21 mouse cellular contexts compared by ENCODE assay signal in genomic region chr2:74733765-74734164, GRCm38 (mm10). TPM values are rescaled to one million over a fixed set of nuclear protein-coding genes. Genes with fewer than 3 reads are reported as not detected.
DNase-seq lines count a peak whose midpoint lies in the region; ATAC-seq and TF ChIP-seq lines count a peak whose summit lies in the region.
"Had no signal": no experiment of that assay in that cellular context is flagged by ENCODE, and none has a peak within 500 bp of the region (broad histone marks: within the 10 kb centered on the region; RNA-seq: fewer than 3 reads in every experiment).

No protein-coding gene starts in this region.

- ATAC-seq in kidney, postnatal 0 days (replicated peaks; ENCODE audit: low FRiP score, low read depth), result no peak
- ATAC-seq in embryonic facial prominence, embryonic 11.5 days (replicated peaks; ENCODE audit: insufficient number of reproducible peaks, low FRiP score, low TSS enrichment, low read depth), result no peak
- ATAC-seq in hindbrain, postnatal 0 days, result no peak
- ATAC-seq in neural tube, embryonic 13.5 days (ENCODE audit: low read depth), result no peak
- ATAC-seq: liver, embryonic 12.5 days had no signal

- peaks cover 44% of the 10 kb centered on the region for H3K4me1 ChIP-seq in kidney, postnatal 0 days (replicated peaks; ENCODE audit: insufficient read depth, low read length)
- H3K4me1 ChIP-seq in embryonic facial prominence, embryonic 11.5 days (ENCODE audit: control insufficient read depth, insufficient read depth, low read length), result no peaks in the 10 kb centered on the region
- no peaks in the 10 kb centered on the region for H3K4me1 ChIP-seq in hindbrain, postnatal 0 days (ENCODE audit: insufficient read depth, low read length)
- H3K4me1 ChIP-seq in neural tube, embryonic 13.5 days (replicated peaks), result peaks cover 98% of the 10 kb centered on the region
- H3K4me1 ChIP-seq: liver, embryonic 12.5 days had no signal

- DNase-seq in kidney, postnatal 0 days (ENCODE audit: low spot score), result no peak
- no peak for DNase-seq in kidney, adult 8-10 months
- DNase-seq in embryonic facial prominence, embryonic 11.5 days (ENCODE audit: low spot score), result peak; percentile 23
- peak; percentile 19 for DNase-seq in hindbrain, postnatal 0 days (ENCODE audit: low spot score)
- DNase-seq in adrenal gland, adult 2 months, result no peak
- DNase-seq in testis, postnatal 14 days (ENCODE audit: low spot score), result no peak
- DNase-seq in right cerebral cortex, postnatal 4 days, result no peak
- DNase-seq: adrenal gland, postnatal 25 days; cerebellum, postnatal 14 days; gastrocnemius, postnatal 25 days had no signal

- no peak for TF ChIP-seq CTCF in kidney, postnatal 0 days (IDR thresholded peaks at IDR 0.05; ENCODE audit: low read depth)
- no peak for TF ChIP-seq CTCF in hindbrain, postnatal 0 days (IDR thresholded peaks at IDR 0.05; ENCODE audit: low read depth)

- peak overlapping the region; percentile 33; the same call in 1 of the 2 replicates for H3K4me3 ChIP-seq in kidney, postnatal 0 days (replicated peaks; ENCODE audit: low read depth, low read length)
- H3K4me3 ChIP-seq in embryonic facial prominence, embryonic 11.5 days (ENCODE audit: low read depth, low read length), result no peak overlapping the region
- H3K4me3 ChIP-seq in hindbrain, postnatal 0 days (ENCODE audit: low read length), result peak overlapping the region; percentile 34
- peak overlapping the region; percentile 38 for H3K4me3 ChIP-seq in neural tube, embryonic 13.5 days
- H3K4me3 ChIP-seq: heart, embryonic 13.5 days; left cerebral cortex, adult 2 months; liver, embryonic 12.5 days; megakaryocyte, embryonic 14.5 days; myocyte had no signal

- H3K27me3 ChIP-seq in kidney, postnatal 0 days (ENCODE audit: insufficient read depth, low read length), result no peaks in the 10 kb centered on the region
- H3K27me3 ChIP-seq in embryonic facial prominence, embryonic 11.5 days (ENCODE audit: control insufficient read depth, insufficient read depth, low read length), result peaks cover 93% of the 10 kb centered on the region
- peaks cover 59% of the 10 kb centered on the region for H3K27me3 ChIP-seq in hindbrain, postnatal 0 days (ENCODE audit: insufficient read depth, low read length)
- no peaks in the 10 kb centered on the region for H3K27me3 ChIP-seq in neural tube, embryonic 13.5 days

- 31% methylated on average over 6 of the region's 6 CpGs for WGBS in kidney, postnatal 0 days
- WGBS in embryonic facial prominence, embryonic 11.5 days, result under 1% methylated on average over 6 of the region's 6 CpGs
- 2% methylated on average over 6 of the region's 6 CpGs for WGBS in hindbrain, postnatal 0 days
- WGBS in neural tube, embryonic 13.5 days, result 3% methylated on average over 6 of the region's 6 CpGs

- H3K4me2 ChIP-seq in kidney, postnatal 0 days (ENCODE audit: low read length), result peak overlapping the region; percentile 68
- no peak overlapping the region for H3K4me2 ChIP-seq in embryonic facial prominence, embryonic 11.5 days (ENCODE audit: low read depth, low read length)
- H3K4me2 ChIP-seq in hindbrain, postnatal 0 days (ENCODE audit: low read depth, low read length), result peak overlapping the region; percentile 49
- H3K4me2 ChIP-seq in neural tube, embryonic 13.5 days, result peak overlapping the region; percentile 68
- H3K4me2 ChIP-seq: heart, embryonic 13.5 days; liver, embryonic 12.5 days had no signal

- no peaks in the 10 kb centered on the region for H3K36me3 ChIP-seq in kidney, postnatal 0 days (ENCODE audit: insufficient read depth, low read length)
- H3K36me3 ChIP-seq in embryonic facial prominence, embryonic 11.5 days (replicated peaks; ENCODE audit: control insufficient read depth, insufficient read depth, low read depth, low read length), result no peaks in the 10 kb centered on the region
- H3K36me3 ChIP-seq in hindbrain, postnatal 0 days (ENCODE audit: insufficient read depth, low read length), result no peaks in the 10 kb centered on the region
- peaks cover 29% of the 10 kb centered on the region for H3K36me3 ChIP-seq in neural tube, embryonic 13.5 days
- H3K36me3 ChIP-seq: heart, embryonic 13.5 days; liver, embryonic 12.5 days had no signal

- H3K9ac ChIP-seq in kidney, postnatal 0 days (ENCODE audit: low read depth, low read length), result peak overlapping the region; percentile 58; the same call in 1 of the 2 replicates
- H3K9ac ChIP-seq in embryonic facial prominence, embryonic 11.5 days (replicated peaks; ENCODE audit: low read length), result no peak overlapping the region
- peak overlapping the region; percentile 49; the same call in 1 of the 2 replicates for H3K9ac ChIP-seq in hindbrain, postnatal 0 days (replicated peaks; ENCODE audit: low read length)
- peak overlapping the region; percentile 86 for H3K9ac ChIP-seq in neural tube, embryonic 13.5 days
- H3K9ac ChIP-seq: heart, embryonic 13.5 days; liver, embryonic 12.5 days had no signal

- H3K27ac ChIP-seq in kidney, postnatal 0 days, result 0 out of 2 replicates have a peak overlapping the region, but pooled peaks have one; percentile 37
- H3K27ac ChIP-seq in embryonic facial prominence, embryonic 11.5 days (replicated peaks; ENCODE audit: low read depth, low read length), result no peak overlapping the region
- peak overlapping the region; percentile 84 for H3K27ac ChIP-seq in hindbrain, postnatal 0 days
- H3K27ac ChIP-seq in neural tube, embryonic 13.5 days (replicated peaks), result peak overlapping the region; percentile 99
- H3K27ac ChIP-seq: heart, embryonic 13.5 days; left cerebral cortex, adult 2 months; liver, embryonic 12.5 days had no signal

- no peaks in the 10 kb centered on the region for H3K9me3 ChIP-seq in kidney, postnatal 0 days (replicated peaks; ENCODE audit: low read length)
- H3K9me3 ChIP-seq in embryonic facial prominence, embryonic 11.5 days (replicated peaks; ENCODE audit: control insufficient read depth, low read length), result no peaks in the 10 kb centered on the region
- no peaks in the 10 kb centered on the region for H3K9me3 ChIP-seq in hindbrain, postnatal 0 days (ENCODE audit: low read length)
- no peaks in the 10 kb centered on the region for H3K9me3 ChIP-seq in neural tube, embryonic 13.5 days
- H3K9me3 ChIP-seq: heart, embryonic 13.5 days; liver, embryonic 12.5 days had no signal

RNA-seq across cellular contexts. Expression of gene Gm28230, which starts 7.2 kb away (rescaled TPM):
- polyA plus RNA-seq in kidney, postnatal 0 days (2015; fragmentation: Nextera tagmentation; extraction: Ambion mirVana), result 1.1 and 1.3 TPM in 2 replicates
- not detected in 2 replicates for polyA plus RNA-seq in embryonic facial prominence, embryonic 11.5 days (2014; fragmentation: Nextera tagmentation; extraction: Ambion mirVana)
- total RNA-seq in hindbrain, postnatal 0 days (2014; rRNA removed), result 1.3 and 3.5 TPM in 2 replicates
- polyA plus RNA-seq in hindbrain, postnatal 0 days (2015; fragmentation: Nextera tagmentation; extraction: Ambion mirVana), result 0.37 and 0.70 TPM in 2 replicates
- polyA plus RNA-seq in neural tube, embryonic 13.5 days (2015; fragmentation: Nextera tagmentation; extraction: Ambion mirVana), result 2.2 and 2.4 TPM in 2 replicates
- total RNA-seq in adrenal gland, adult 2 months (2021), result 1 to 10 TPM; 1.3 to 2.5 TPM
- polyA plus RNA-seq in adrenal gland, adult 2 months (2012; rRNA removed), result 1.3 and 2.7 TPM in 2 replicates
- total RNA-seq: hematopoietic stem cell, adult 5-6 weeks; left cerebral cortex, adult 2 months; MEL had no signal
- polyA plus RNA-seq: liver, embryonic 12.5 days; lung, embryonic 16.5 days; myocyte; spleen, adult 2 months had no signal

RNA-seq across cellular contexts. Expression of gene Hoxd4, which starts 22.0 kb away (rescaled TPM):
- 3.3 and 4.4 TPM in 2 replicates for polyA plus RNA-seq in kidney, postnatal 0 days (2015; fragmentation: Nextera tagmentation; extraction: Ambion mirVana)
- 0.18 TPM in 1 of 2 replicates, not detected in the other for polyA plus RNA-seq in embryonic facial prominence, embryonic 11.5 days (2014; fragmentation: Nextera tagmentation; extraction: Ambion mirVana)
- total RNA-seq in hindbrain, postnatal 0 days (2014; rRNA removed), result 13.9 and 18.1 TPM in 2 replicates
- 1.6 and 1.9 TPM in 2 replicates for polyA plus RNA-seq in hindbrain, postnatal 0 days (2015; fragmentation: Nextera tagmentation; extraction: Ambion mirVana)
- 6.9 and 7.2 TPM in 2 replicates for polyA plus RNA-seq in neural tube, embryonic 13.5 days (2015; fragmentation: Nextera tagmentation; extraction: Ambion mirVana)
- 10 to 100 TPM; 16.7 to 19.3 TPM for total RNA-seq in adrenal gland, adult 2 months (2021)
- 72.3 and 92.5 TPM in 2 replicates for polyA plus RNA-seq in adrenal gland, adult 2 months (2012; rRNA removed)
- total RNA-seq: hematopoietic stem cell, adult 5-6 weeks; left cerebral cortex, adult 2 months; MEL had no signal
- polyA plus RNA-seq: heart, embryonic 13.5 days; liver, embryonic 12.5 days; lung, embryonic 16.5 days; myocyte had no signal

RNA-seq across cellular contexts. Expression of gene Hoxd3, which starts 22.0 kb away (rescaled TPM):
- 7.9 and 8.0 TPM in 2 replicates for polyA plus RNA-seq in kidney, postnatal 0 days (2015; fragmentation: Nextera tagmentation; extraction: Ambion mirVana)
- 2.7 and 2.9 TPM in 2 replicates for polyA plus RNA-seq in embryonic facial prominence, embryonic 11.5 days (2014; fragmentation: Nextera tagmentation; extraction: Ambion mirVana)
- 31.3 and 36.8 TPM in 2 replicates for total RNA-seq in hindbrain, postnatal 0 days (2014; rRNA removed)
- 25.2 and 26.3 TPM in 2 replicates for polyA plus RNA-seq in hindbrain, postnatal 0 days (2015; fragmentation: Nextera tagmentation; extraction: Ambion mirVana)
- 24.2 and 33.8 TPM in 2 replicates for polyA plus RNA-seq in neural tube, embryonic 13.5 days (2015; fragmentation: Nextera tagmentation; extraction: Ambion mirVana)
- total RNA-seq in adrenal gland, adult 2 months (2021), result 1 to 10 TPM in 1 of 2 experiments, under 1 TPM in 1; 0.62 to 1.0 TPM
- polyA plus RNA-seq in adrenal gland, adult 2 months (2012; rRNA removed), result 10.6 and 11.1 TPM in 2 replicates
- total RNA-seq: gastrocnemius, postnatal 25 days; hematopoietic stem cell, adult 5-6 weeks; left cerebral cortex, adult 2 months; MEL had no signal
- polyA plus RNA-seq: myocyte; spleen, adult 2 months had no signal

RNA-seq across cellular contexts. Expression of gene Hoxd1, which starts 29.0 kb away (rescaled TPM):
- polyA plus RNA-seq in kidney, postnatal 0 days (2015; fragmentation: Nextera tagmentation; extraction: Ambion mirVana), result 1.2 and 1.8 TPM in 2 replicates
- 0.47 and 0.80 TPM in 2 replicates for polyA plus RNA-seq in embryonic facial prominence, embryonic 11.5 days (2014; fragmentation: Nextera tagmentation; extraction: Ambion mirVana)
- total RNA-seq in hindbrain, postnatal 0 days (2014; rRNA removed), result 0.26 and 1.7 TPM in 2 replicates
- polyA plus RNA-seq in hindbrain, postnatal 0 days (2015; fragmentation: Nextera tagmentation; extraction: Ambion mirVana), result 0.43 and 0.46 TPM in 2 replicates
- polyA plus RNA-seq in neural tube, embryonic 13.5 days (2015; fragmentation: Nextera tagmentation; extraction: Ambion mirVana), result 6.4 and 9.0 TPM in 2 replicates
- total RNA-seq in adrenal gland, adult 2 months (2021), result not detected
- not detected in 2 replicates for polyA plus RNA-seq in adrenal gland, adult 2 months (2012; rRNA removed)
- total RNA-seq: adrenal gland, postnatal 25 days; gastrocnemius, postnatal 25 days; hematopoietic stem cell, adult 5-6 weeks; left cerebral cortex, adult 2 months; MEL had no signal
- polyA plus RNA-seq: heart, embryonic 13.5 days; large intestine, adult 2 months; liver, embryonic 12.5 days; lung, embryonic 16.5 days; myocyte; spleen, adult 2 months had no signal

RNA-seq across cellular contexts. Expression of gene Hoxd8, which starts 29.4 kb away (rescaled TPM):
- 73.4 and 76.7 TPM in 2 replicates for polyA plus RNA-seq in kidney, postnatal 0 days (2015; fragmentation: Nextera tagmentation; extraction: Ambion mirVana)
- polyA plus RNA-seq in embryonic facial prominence, embryonic 11.5 days (2014; fragmentation: Nextera tagmentation; extraction: Ambion mirVana), result 0.18 and 0.71 TPM in 2 replicates
- 0.37 and 9.2 TPM in 2 replicates for total RNA-seq in hindbrain, postnatal 0 days (2014; rRNA removed)
- 0.21 TPM in 1 of 2 replicates, not detected in the other for polyA plus RNA-seq in hindbrain, postnatal 0 days (2015; fragmentation: Nextera tagmentation; extraction: Ambion mirVana)
- polyA plus RNA-seq in neural tube, embryonic 13.5 days (2015; fragmentation: Nextera tagmentation; extraction: Ambion mirVana), result 17.4 and 22.8 TPM in 2 replicates
- 10 to 100 TPM; 27.9 to 34.7 TPM for total RNA-seq in adrenal gland, adult 2 months (2021)
- polyA plus RNA-seq in adrenal gland, adult 2 months (2012; rRNA removed), result 19.7 and 52.7 TPM in 2 replicates
- total RNA-seq: hematopoietic stem cell, adult 5-6 weeks; left cerebral cortex, adult 2 months had no signal
- polyA plus RNA-seq: myocyte had no signal

Comparison
In these comparisons a context has a peak if more than half of its experiments do, and no peak if none do; other contexts are left out.
1. DNase-seq: peak in embryonic facial prominence, embryonic 11.5 days (single experiment) and hindbrain, postnatal 0 days (single experiment); none in kidney, postnatal 0 days (single experiment), kidney, adult 8-10 months (0 of 2), adrenal gland, adult 2 months (single experiment), testis, postnatal 14 days (single experiment) and right cerebral cortex, postnatal 4 days (single experiment).